Comparison of ENCODE assay signal across 8 mouse cellular contexts in the genomic region with DNA sequence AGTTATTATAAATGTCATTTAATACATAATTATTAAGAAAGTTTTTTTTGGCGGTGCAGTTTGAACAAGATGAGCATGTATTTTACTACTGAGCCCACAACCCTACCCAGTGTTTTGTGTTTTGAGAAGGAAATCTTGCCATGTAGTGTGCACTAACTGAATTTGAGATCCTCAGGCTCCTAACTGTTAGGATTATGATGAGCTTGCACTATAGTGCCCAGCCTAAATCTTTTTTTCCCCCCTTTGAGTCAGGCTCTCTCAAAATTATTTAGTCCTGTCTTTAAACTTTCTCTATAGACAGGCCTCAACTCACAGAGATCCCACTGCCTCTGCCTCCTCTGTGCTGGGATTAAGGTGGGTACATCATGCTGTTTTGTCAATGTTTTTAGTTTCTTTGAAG. TPM values are rescaled to one million over a fixed set of nuclear protein-coding genes. Genes with fewer than 3 reads are reported as not detected.
A peak's percentile ranks its signal among the peaks of the same experiment; 100 is the strongest.
DNase-seq lines count a peak whose midpoint lies in the region; ATAC-seq and TF ChIP-seq lines count a peak whose summit lies in the region.

No protein-coding gene starts in this region.

- WGBS in forebrain, embryonic 12.5 days, result 92% methylated on average over 1 of the region's 1 CpGs
- WGBS in forebrain, embryonic 16.5 days, result 91% methylated on average over 1 of the region's 1 CpGs
- 83% methylated on average over 1 of the region's 1 CpGs for WGBS in lung, embryonic 16.5 days
- 91% methylated on average over 1 of the region's 1 CpGs for WGBS in hindbrain, embryonic 16.5 days
- WGBS in midbrain, postnatal 0 days, result 95% methylated on average over 1 of the region's 1 CpGs

- TF ChIP-seq CTCF in midbrain, postnatal 0 days (IDR thresholded peaks at IDR 0.05), result no peak

- no peaks in the 10 kb centered on the region for H3K36me3 ChIP-seq in forebrain, embryonic 12.5 days (replicated peaks)
- H3K36me3 ChIP-seq in forebrain, embryonic 16.5 days (ENCODE audit: control insufficient read depth, insufficient read depth), result no peaks in the 10 kb centered on the region
- no peaks in the 10 kb centered on the region for H3K36me3 ChIP-seq in lung, embryonic 16.5 days (ENCODE audit: control insufficient read depth, insufficient read depth, low read length)
- no peaks in the 10 kb centered on the region for H3K36me3 ChIP-seq in hindbrain, embryonic 16.5 days (ENCODE audit: control insufficient read depth, insufficient read depth, low read length)
- no peaks in the 10 kb centered on the region for H3K36me3 ChIP-seq in midbrain, postnatal 0 days (ENCODE audit: insufficient read depth, low read length)

- H3K27me3 ChIP-seq in forebrain, embryonic 12.5 days, result peaks cover 5% of the 10 kb centered on the region; the same call in 1 of the 2 replicates
- H3K27me3 ChIP-seq in forebrain, embryonic 16.5 days (replicated peaks; ENCODE audit: control insufficient read depth, insufficient read depth, low read length), result no peaks in the 10 kb centered on the region
- H3K27me3 ChIP-seq in lung, embryonic 16.5 days (ENCODE audit: control insufficient read depth, insufficient read depth, low read depth, low read length), result no peaks in the 10 kb centered on the region
- H3K27me3 ChIP-seq in hindbrain, embryonic 16.5 days (replicated peaks; ENCODE audit: control insufficient read depth, insufficient read depth, low read length), result no peaks in the 10 kb centered on the region
- no peaks in the 10 kb centered on the region for H3K27me3 ChIP-seq in midbrain, postnatal 0 days (ENCODE audit: insufficient read depth, low read length)

- peaks cover 12% of the 10 kb centered on the region for H3K4me1 ChIP-seq in forebrain, embryonic 12.5 days
- H3K4me1 ChIP-seq in forebrain, embryonic 16.5 days (replicated peaks; ENCODE audit: control insufficient read depth, insufficient read depth, low read length), result peaks cover 10% of the 10 kb centered on the region
- peaks cover 10% of the 10 kb centered on the region for H3K4me1 ChIP-seq in lung, embryonic 16.5 days (replicated peaks; ENCODE audit: control insufficient read depth, insufficient read depth, low read length)
- peaks cover 10% of the 10 kb centered on the region for H3K4me1 ChIP-seq in hindbrain, embryonic 16.5 days (ENCODE audit: control insufficient read depth, insufficient read depth, low read depth, low read length)
- H3K4me1 ChIP-seq in midbrain, postnatal 0 days (ENCODE audit: insufficient read depth, low read length), result peaks cover 9% of the 10 kb centered on the region; the same call in 1 of the 2 replicates

- H3K27ac ChIP-seq in forebrain, embryonic 12.5 days, result no peak overlapping the region
- no peak overlapping the region for H3K27ac ChIP-seq in forebrain, embryonic 16.5 days (ENCODE audit: low read length)
- H3K27ac ChIP-seq in lung, embryonic 16.5 days (ENCODE audit: low read length), result no peak overlapping the region
- H3K27ac ChIP-seq in hindbrain, embryonic 16.5 days (ENCODE audit: low read depth, low read length), result no peak overlapping the region
- H3K27ac ChIP-seq in midbrain, postnatal 0 days (ENCODE audit: low read depth, low read length), result no peak overlapping the region

- no peaks in the 10 kb centered on the region for H3K9me3 ChIP-seq in forebrain, embryonic 12.5 days
- H3K9me3 ChIP-seq in forebrain, embryonic 16.5 days (ENCODE audit: control insufficient read depth, low read length), result no peaks in the 10 kb centered on the region
- H3K9me3 ChIP-seq in lung, embryonic 16.5 days (ENCODE audit: control insufficient read depth, low read length), result no peaks in the 10 kb centered on the region
- H3K9me3 ChIP-seq in hindbrain, embryonic 16.5 days (ENCODE audit: control insufficient read depth, low read length), result no peaks in the 10 kb centered on the region
- no peaks in the 10 kb centered on the region for H3K9me3 ChIP-seq in midbrain, postnatal 0 days (ENCODE audit: low read length)

- ATAC-seq in forebrain, embryonic 12.5 days (ENCODE audit: low FRiP score), result no peak
- ATAC-seq in forebrain, embryonic 16.5 days, result no peak
- ATAC-seq in lung, embryonic 16.5 days (ENCODE audit: low read depth), result no peak
- no peak for ATAC-seq in hindbrain, embryonic 16.5 days
- no peak for ATAC-seq in midbrain, postnatal 0 days (ENCODE audit: low FRiP score)

- H3K4me2 ChIP-seq in forebrain, embryonic 12.5 days, result peak overlapping the region; percentile 92
- no peak overlapping the region for H3K4me2 ChIP-seq in forebrain, embryonic 16.5 days (ENCODE audit: low read length)
- peak overlapping the region; percentile 57 for H3K4me2 ChIP-seq in lung, embryonic 16.5 days (ENCODE audit: low read depth, low read length)
- peak overlapping the region; percentile 80 for H3K4me2 ChIP-seq in hindbrain, embryonic 16.5 days (ENCODE audit: low read length)
- H3K4me2 ChIP-seq in midbrain, postnatal 0 days (ENCODE audit: low read depth, low read length, poor library complexity, severe bottlenecking), result peak overlapping the region; percentile 81; the same call in 1 of the 2 replicates

- no peak overlapping the region for H3K9ac ChIP-seq in forebrain, embryonic 12.5 days
- no peak overlapping the region for H3K9ac ChIP-seq in forebrain, embryonic 16.5 days (replicated peaks; ENCODE audit: low read depth, low read length)
- peak overlapping the region; percentile 26; the same call in 1 of the 2 replicates for H3K9ac ChIP-seq in lung, embryonic 16.5 days (ENCODE audit: low read length)
- no peak overlapping the region for H3K9ac ChIP-seq in hindbrain, embryonic 16.5 days (ENCODE audit: low read depth, low read length)
- H3K9ac ChIP-seq in midbrain, postnatal 0 days (replicated peaks; ENCODE audit: low read length, poor library complexity, severe bottlenecking), result no peak overlapping the region

- no peak overlapping the region for H3K4me3 ChIP-seq in forebrain, embryonic 12.5 days (replicated peaks)
- H3K4me3 ChIP-seq in forebrain, embryonic 16.5 days (replicated peaks; ENCODE audit: low read length), result no peak overlapping the region
- peak overlapping the region; percentile 85 for H3K4me3 ChIP-seq in lung, embryonic 16.5 days (ENCODE audit: low read length)
- H3K4me3 ChIP-seq in hindbrain, embryonic 16.5 days (ENCODE audit: low read length), result no peak overlapping the region
- H3K4me3 ChIP-seq in midbrain, postnatal 0 days (ENCODE audit: low read depth, low read length), result peak overlapping the region; percentile 97; the same call in 1 of the 2 replicates

- no peak for DNase-seq in lung, postnatal 36 days
- DNase-seq in midbrain, postnatal 0 days (ENCODE audit: low spot score), result no peak
- no peak for DNase-seq in frontal cortex, postnatal 25 days (ENCODE audit: low spot score in 2 of 2)
- no peak for DNase-seq in spleen, postnatal 14 days (ENCODE audit: low spot score in 2 of 2)

RNA-seq across cellular contexts. Expression of a gene that starts 1.4 kb away (rescaled TPM):
- polyA plus RNA-seq in forebrain, embryonic 12.5 days (2016; fragmentation: Nextera tagmentation; extraction: Ambion mirVana), result 70.7 and 73.5 TPM in 2 replicates
- polyA plus RNA-seq in forebrain, embryonic 16.5 days (2015; fragmentation: Nextera tagmentation; extraction: Ambion mirVana), result 83.1 and 99.5 TPM in 2 replicates
- 110 and 114 TPM in 2 replicates for polyA plus RNA-seq in lung, embryonic 16.5 days (2015; fragmentation: Nextera tagmentation; extraction: Ambion mirVana)
- 107 and 121 TPM in 2 replicates for polyA plus RNA-seq in hindbrain, embryonic 16.5 days (2015; fragmentation: Nextera tagmentation; extraction: Ambion mirVana)
- 37.9 and 43.2 TPM in 2 replicates for total RNA-seq in midbrain, postnatal 0 days (2014; rRNA removed)
- 92.7 and 102 TPM in 2 replicates for polyA plus RNA-seq in midbrain, postnatal 0 days (2015; fragmentation: Nextera tagmentation; extraction: Ambion mirVana)

RNA-seq across cellular contexts. Expression of a gene that starts 8.4 kb away (rescaled TPM):
- 167 and 170 TPM in 2 replicates for polyA plus RNA-seq in forebrain, embryonic 12.5 days (2016; fragmentation: Nextera tagmentation; extraction: Ambion mirVana)
- polyA plus RNA-seq in forebrain, embryonic 16.5 days (2015; fragmentation: Nextera tagmentation; extraction: Ambion mirVana), result 88.8 and 94.4 TPM in 2 replicates
- 60.6 and 62.5 TPM in 2 replicates for polyA plus RNA-seq in lung, embryonic 16.5 days (2015; fragmentation: Nextera tagmentation; extraction: Ambion mirVana)
- 53.7 and 58.2 TPM in 2 replicates for polyA plus RNA-seq in hindbrain, embryonic 16.5 days (2015; fragmentation: Nextera tagmentation; extraction: Ambion mirVana)
- total RNA-seq in midbrain, postnatal 0 days (2014; rRNA removed), result 27.5 and 33.5 TPM in 2 replicates
- 37.1 and 41.2 TPM in 2 replicates for polyA plus RNA-seq in midbrain, postnatal 0 days (2015; fragmentation: Nextera tagmentation; extraction: Ambion mirVana)

RNA-seq across cellular contexts. Expression of a gene that starts 47.9 kb away (rescaled TPM):
- polyA plus RNA-seq in forebrain, embryonic 12.5 days (2016; fragmentation: Nextera tagmentation; extraction: Ambion mirVana), result 13.5 and 18.5 TPM in 2 replicates
- polyA plus RNA-seq in forebrain, embryonic 16.5 days (2015; fragmentation: Nextera tagmentation; extraction: Ambion mirVana), result 25.4 and 32.6 TPM in 2 replicates
- polyA plus RNA-seq in lung, embryonic 16.5 days (2015; fragmentation: Nextera tagmentation; extraction: Ambion mirVana), result 15.9 and 18.3 TPM in 2 replicates
- polyA plus RNA-seq in hindbrain, embryonic 16.5 days (2015; fragmentation: Nextera tagmentation; extraction: Ambion mirVana), result 32.1 and 36.6 TPM in 2 replicates
- total RNA-seq in midbrain, postnatal 0 days (2014; rRNA removed), result 31.1 and 39.8 TPM in 2 replicates
- 28.7 and 31.9 TPM in 2 replicates for polyA plus RNA-seq in midbrain, postnatal 0 days (2015; fragmentation: Nextera tagmentation; extraction: Ambion mirVana)

Comparison
In these comparisons a context has a peak if more than half of its experiments do, and no peak if none do; other contexts are left out.
1. H3K4me3 ChIP-seq: peak in lung, embryonic 16.5 days (single experiment) and midbrain, postnatal 0 days (single experiment); none in forebrain, embryonic 12.5 days (single experiment), forebrain, embryonic 16.5 days (single experiment) and hindbrain, embryonic 16.5 days (single experiment).